Mouse (Mus musculus) MEL (cell line): ENCODE results near the gene Rplp0. TPM values are rescaled to one million over a fixed set of nuclear protein-coding genes. Genes with fewer than 3 reads are reported as not detected.

Source experiments
- DNase-seq: peaks from one replicate; pipeline ENCODE4 v3.0.0; 2011; ENCODE audit warnings: low read depth, low spot score
- H3K27ac ChIP-seq: 2 replicates; pipeline ENCODE4 v1.5.1; 2012; ENCODE audit warnings: low read depth, mild to moderate bottlenecking, control low read depth, low read length, moderate library complexity; ENCODE audit not compliant: control insufficient read depth
- H3K27me3 ChIP-seq, 2 experiments: fragments of 150-350 bp in 1 of 2; sonication (generic) in 1 of 2; 2 replicates each; pipeline ENCODE4 v1.6.1; 2012; ENCODE audit warnings: low read length in 2 of 2, mild to moderate bottlenecking in 2 of 2, improper control_type of control experiment in 1 of 2, moderate library complexity in 1 of 2; ENCODE audit not compliant: insufficient read depth in 2 of 2, control insufficient read depth in 1 of 2
- H3K36me3 ChIP-seq, 2 experiments: 2 replicates each; pipeline ENCODE4 v1.6.1; 2012 to 2014; ENCODE audit warnings: low read length in 2 of 2, improper control_type of control experiment in 1 of 2, inconsistent platforms in 1 of 2, mild to moderate bottlenecking in 1 of 2; ENCODE audit not compliant: insufficient read depth in 2 of 2, control insufficient read depth in 1 of 2
- H3K4me1 ChIP-seq, 2 experiments: fragments of 150-350 bp in 1 of 2; sonication (generic) in 1 of 2; 2 replicates each; pipeline ENCODE4 v1.6.1; 2012; ENCODE audit warnings: low read length in 2 of 2, improper control_type of control experiment in 1 of 2, mild to moderate bottlenecking in 1 of 2; ENCODE audit not compliant: insufficient read depth in 2 of 2, control insufficient read depth in 1 of 2
- H3K4me3 ChIP-seq, 2 experiments: fragments of 150-350 bp in 1 of 2; sonication (generic) in 1 of 2; 2 replicates each; pipeline ENCODE4 v1.5.1; 2012; ENCODE audit warnings: low read depth in 2 of 2, low read length in 2 of 2, mild to moderate bottlenecking in 2 of 2, moderate library complexity in 2 of 2, control low read depth in 1 of 2, improper control_type of control experiment in 1 of 2; ENCODE audit not compliant: control insufficient read depth in 1 of 2, insufficient read depth in 1 of 2
- H3K79me2 ChIP-seq: 2 replicates; pipeline ENCODE4 v1.6.1; 2012; ENCODE audit warnings: mild to moderate bottlenecking, low read length, moderate library complexity; ENCODE audit not compliant: control insufficient read depth, poor library complexity, insufficient read depth
- H3K9ac ChIP-seq: 2 replicates; pipeline ENCODE4 v1.6.1; 2012; ENCODE audit warnings: low read depth, mild to moderate bottlenecking, control low read depth, low read length, moderate library complexity; ENCODE audit not compliant: control insufficient read depth, poor library complexity, severe bottlenecking
- H3K9me3 ChIP-seq: fragments of 150-350 bp; sonication (generic); replicated peaks from 2 replicates; pipeline ENCODE4 v1.6.1; 2012; ENCODE audit warnings: mild to moderate bottlenecking, low read length, improper control_type of control experiment, moderate library complexity; ENCODE audit not compliant: insufficient read depth
- CHD1 ChIP-seq: IDR thresholded peaks from 2 replicates; pipeline ENCODE4 v1.6.1; 2012; ENCODE audit warnings: low read depth, mild to moderate bottlenecking, inconsistent platforms, low read length, improper control_type of control experiment
- CTCF ChIP-seq, 3 experiments: IDR thresholded peaks in 2 of 3; conservative IDR thresholded peaks in 1 of 3; 2 replicates each; pipeline ENCODE4 v1.5.1; 2011 to 2012; ENCODE audit warnings: low read length in 3 of 3, low read depth in 2 of 3, mild to moderate bottlenecking in 2 of 3, improper control_type of control experiment in 1 of 3, inconsistent platforms in 1 of 3, mixed read lengths in 1 of 3, moderate library complexity in 1 of 3; ENCODE audit not compliant: control insufficient read depth in 1 of 3, insufficient read depth in 1 of 3, poor library complexity in 1 of 3, severe bottlenecking in 1 of 3
- E2F4 ChIP-seq: IDR thresholded peaks from 2 replicates; pipeline ENCODE4 v1.6.1; 2011; ENCODE audit warnings: low read depth, low read length, improper control_type of control experiment, borderline replicate concordance
- ELF1 ChIP-seq: IDR thresholded peaks from 2 replicates; pipeline ENCODE4 v1.6.1; 2014; ENCODE audit warnings: low read depth, mild to moderate bottlenecking, inconsistent platforms, low read length, improper control_type of control experiment, moderate library complexity
- EP300 ChIP-seq, 2 experiments: IDR thresholded peaks; 2 replicates each; pipeline ENCODE4 v1.6.1; 2011; ENCODE audit warnings: improper control_type of control experiment in 2 of 2, low read length in 2 of 2, low read depth in 1 of 2, mild to moderate bottlenecking in 1 of 2
- GABPA ChIP-seq: IDR thresholded peaks from 2 replicates; pipeline ENCODE4 v1.6.1; 2012; ENCODE audit warnings: low read depth, mild to moderate bottlenecking, inconsistent platforms, low read length, improper control_type of control experiment, moderate library complexity
- GATA1 ChIP-seq: IDR thresholded peaks from 2 replicates; pipeline ENCODE4 v1.6.1; 2011; ENCODE audit warnings: low read depth, low read length, improper control_type of control experiment
- JUND ChIP-seq: IDR thresholded peaks from 2 replicates; pipeline ENCODE4 v1.6.1; 2011; ENCODE audit warnings: low read depth, mild to moderate bottlenecking, improper control_type of control experiment, low read length
- KAT2A ChIP-seq: conservative IDR thresholded peaks from 2 replicates; pipeline ENCODE4 v1.6.1; 2012; ENCODE audit warnings: low read depth, low read length, improper control_type of control experiment, inconsistent platforms
- MAFK ChIP-seq: IDR thresholded peaks from 2 replicates; pipeline ENCODE4 v1.6.1; 2011; ENCODE audit warnings: low read depth, mild to moderate bottlenecking, low read length, improper control_type of control experiment, borderline replicate concordance
- MAX ChIP-seq: IDR thresholded peaks from 2 replicates; pipeline ENCODE4 v1.6.1; 2011; ENCODE audit warnings: low read length, improper control_type of control experiment
- MAZ ChIP-seq: IDR thresholded peaks from 2 replicates; pipeline ENCODE4 v1.6.1; 2012; ENCODE audit warnings: low read depth, mild to moderate bottlenecking, inconsistent platforms, low read length, improper control_type of control experiment
- MEF2A ChIP-seq: IDR thresholded peaks from 2 replicates; pipeline ENCODE4 v1.6.1; 2014; ENCODE audit warnings: low read depth, mild to moderate bottlenecking, inconsistent platforms, low read length, improper control_type of control experiment; ENCODE audit not compliant: poor library complexity, insufficient replicate concordance, severe bottlenecking; ENCODE audit errors: extremely low read depth
- MXI1 ChIP-seq: IDR thresholded peaks from 2 replicates; pipeline ENCODE4 v1.6.1; 2011; ENCODE audit warnings: mild to moderate bottlenecking, low read depth, low read length, improper control_type of control experiment
- MYB ChIP-seq: IDR thresholded peaks from 2 replicates; pipeline ENCODE4 v1.6.1; 2011; ENCODE audit warnings: mild to moderate bottlenecking, low read depth, low read length, improper control_type of control experiment
- MYC ChIP-seq: IDR thresholded peaks from 2 replicates; pipeline ENCODE4 v1.6.1; 2011; ENCODE audit warnings: low read depth, mild to moderate bottlenecking, low read length, improper control_type of control experiment, moderate library complexity
- NRF1 ChIP-seq: IDR thresholded peaks from 2 replicates; pipeline ENCODE4 v1.6.1; 2014; ENCODE audit warnings: low read depth, mild to moderate bottlenecking, inconsistent platforms, low read length, improper control_type of control experiment, moderate library complexity; ENCODE audit not compliant: poor library complexity, insufficient read depth, severe bottlenecking
- POLR2A ChIP-seq, 2 experiments: IDR thresholded peaks; 2 replicates each; pipeline ENCODE4 v1.6.1; 2011 to 2012; ENCODE audit warnings: low read length in 2 of 2, mild to moderate bottlenecking in 2 of 2, control low read depth in 1 of 2, improper control_type of control experiment in 1 of 2, low read depth in 1 of 2, moderate library complexity in 1 of 2; ENCODE audit not compliant: control insufficient read depth in 1 of 2, insufficient read depth in 1 of 2, poor library complexity in 1 of 2
- POLR2AphosphoS2 ChIP-seq: IDR thresholded peaks from 2 replicates; pipeline ENCODE4 v1.6.1; 2011; ENCODE audit warnings: low read length, improper control_type of control experiment
- POLR2AphosphoS5 ChIP-seq: IDR thresholded peaks from 2 replicates; pipeline ENCODE4 v1.6.1; 2012; ENCODE audit warnings: low read depth, borderline replicate concordance, mild to moderate bottlenecking, inconsistent platforms, low read length, moderate library complexity, mixed read lengths
- RAD21 ChIP-seq: IDR thresholded peaks from 2 replicates; pipeline ENCODE4 v1.6.1; 2011; ENCODE audit warnings: mild to moderate bottlenecking, low read depth, low read length, improper control_type of control experiment
- SIN3A ChIP-seq: IDR thresholded peaks from 2 replicates; pipeline ENCODE4 v1.6.1; 2012; ENCODE audit warnings: low read length, improper control_type of control experiment, inconsistent platforms
- SMC3 ChIP-seq: IDR thresholded peaks from 2 replicates; pipeline ENCODE4 v1.6.1; 2011; ENCODE audit warnings: low read depth, low read length, improper control_type of control experiment
- TAL1 ChIP-seq: IDR thresholded peaks from 2 replicates; pipeline ENCODE4 v1.6.1; 2012; ENCODE audit warnings: mild to moderate bottlenecking, inconsistent platforms, low read length, moderate library complexity, mixed read lengths
- TCF12 ChIP-seq: IDR thresholded peaks from 2 replicates; pipeline ENCODE4 v1.6.1; 2014; ENCODE audit warnings: low read depth, mild to moderate bottlenecking, inconsistent platforms, low read length, improper control_type of control experiment, moderate library complexity
- USF1 ChIP-seq: IDR thresholded peaks from 2 replicates; pipeline ENCODE4 v1.6.1; 2014; ENCODE audit warnings: low read depth, mild to moderate bottlenecking, inconsistent platforms, low read length, improper control_type of control experiment, moderate library complexity
- ZC3H11A ChIP-seq: IDR thresholded peaks from 2 replicates; pipeline ENCODE4 v1.6.1; 2012; ENCODE audit warnings: low read depth, mild to moderate bottlenecking, inconsistent platforms, low read length, improper control_type of control experiment
- ZKSCAN1 ChIP-seq: IDR thresholded peaks from 2 replicates; pipeline ENCODE4 v1.6.1; 2012; ENCODE audit warnings: low read depth, mild to moderate bottlenecking, inconsistent platforms, low read length, improper control_type of control experiment, moderate library complexity
- ZMIZ1 ChIP-seq: IDR thresholded peaks from 2 replicates; pipeline ENCODE4 v1.6.1; 2012; ENCODE audit warnings: low read depth, mild to moderate bottlenecking, inconsistent platforms, low read length, improper control_type of control experiment, moderate library complexity
- polyA plus RNA-seq, 2 experiments: library from polyadenylated mRNA; stranded (reverse) in 1 of 2; unstranded in 1 of 2; fragments of >175 nt in 1 of 2; fragments of >200 nt in 1 of 2; gene quantifications; 2 replicates each; pipeline versions ENCODE4 v1.2.1 to v1.2.4; 2012; ENCODE audit warnings: low replicate concordance in 2 of 2, low read depth in 1 of 2; ENCODE audit not compliant: insufficient read length in 2 of 2, insufficient read depth in 1 of 2, missing spikeins in 1 of 2
- total RNA-seq: library from RNA; depleted of rRNA; stranded (reverse); fragments of 300-350 nt; gene quantifications from 2 replicates; pipeline ENCODE4 v1.2.3, GENCODE M21; 2012

The Rplp0 gene
- total and polyA plus RNA-seq, 3 experiments, result 3,028 to 4,164 (median 3,294) TPM

DNA sequence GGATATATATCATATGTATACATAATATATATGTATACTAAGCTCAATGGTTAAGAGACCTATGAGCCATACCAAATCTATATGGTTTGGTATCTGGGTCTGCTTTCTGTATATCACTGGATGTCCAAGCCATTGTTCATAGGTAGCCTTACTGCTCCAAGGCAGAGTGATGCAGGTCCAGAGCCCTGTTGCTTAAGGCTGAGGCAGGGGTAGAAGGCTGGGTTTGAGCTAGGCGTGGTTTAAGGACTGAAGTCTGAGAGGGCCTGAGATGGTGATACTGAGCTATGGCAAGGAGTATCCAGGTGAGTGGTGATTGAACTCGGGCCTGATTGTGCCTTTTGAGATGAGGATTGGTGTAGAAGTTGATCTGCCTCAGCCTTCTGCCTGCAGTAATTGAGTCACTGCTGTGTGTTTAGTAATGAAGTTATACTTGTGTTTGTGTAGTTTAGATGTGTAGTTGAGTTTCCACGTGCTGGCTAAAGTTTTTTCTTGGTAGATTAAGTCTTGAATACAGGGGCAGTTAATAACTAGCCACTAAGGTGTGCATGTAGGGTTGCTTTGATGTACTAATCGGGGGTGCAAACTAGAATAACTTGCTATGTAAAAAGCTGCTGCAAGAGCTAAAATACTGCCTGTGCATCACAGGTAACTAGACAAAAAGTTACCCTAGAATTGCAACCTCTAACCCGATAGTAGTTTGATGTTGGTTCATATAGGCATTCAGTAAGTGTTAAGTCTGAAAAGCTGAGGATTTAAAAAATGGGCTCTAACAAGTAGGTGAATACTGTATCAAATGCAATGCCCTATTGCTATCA is 4.7 kb downstream of the Rplp0 start (continued):
- no peak for TF ChIP-seq ZC3H11A
- no peak for TF ChIP-seq MXI1
- no peak for TF ChIP-seq GABPA
- TF ChIP-seq MYB, result peak; percentile 25
- no peak for TF ChIP-seq TCF12
- peak; percentile 40 for TF ChIP-seq SIN3A
- no peak for TF ChIP-seq ELF1
- TF ChIP-seq MYC, result 0 out of 2 replicates have a peak, but pooled peaks have one; percentile 12
- no peak for TF ChIP-seq POLR2AphosphoS5
- no peak for TF ChIP-seq TAL1
- TF ChIP-seq ZKSCAN1, result no peak
- TF ChIP-seq, all 39 proteins: peak for 11

- H3K9ac ChIP-seq, result peak within 1 kb of the TSS; percentile 86
- H3K9me3 ChIP-seq, result no peaks in the 10 kb centered on the region
- DNase-seq, result peak; percentile 85
- H3K4me1 ChIP-seq, result peaks cover 0 to 7% of the 10 kb centered on the region in 2 experiments; a peak in 2 of 4 replicates
- peak within 1 kb of the TSS; percentile 46 for H3K27ac ChIP-seq
- peaks cover 71% of the 10 kb centered on the region for H3K79me2 ChIP-seq
- H3K27me3 ChIP-seq, result no peaks in the 10 kb centered on the region
- peak within 1 kb of the TSS; percentile 92 to 94 for H3K4me3 ChIP-seq
- peaks cover 11 to 16% of the 10 kb centered on the region in 2 experiments for H3K36me3 ChIP-seq
- TF ChIP-seq GABPA (no peak), KAT2A (peak; percentile 77; the same call in 1 of the 2 replicates), SMC3 (no peak), TAL1 (no peak), CTCF (IDR thresholded peaks at IDR 0.05 in 2 of 3, conservative IDR thresholded peaks at IDR 0.05 in 1 of 3; ENCODE audit: control insufficient read depth in 1 of 3, insufficient read depth in 1 of 3, low read depth in 2 of 3, low read length in 3 of 3, poor library complexity in 1 of 3, severe bottlenecking in 1 of 3) (peak in 2 of 3 experiments; percentile 57 to 80; a peak in 4 of 6 replicates), MAFK (no peak), ZMIZ1 (no peak), POLR2AphosphoS2 (peak; percentile 44; the same call in 1 of the 2 replicates), RAD21 (no peak), ZC3H11A (no peak), MYB (no peak), E2F4 (no peak), POLR2AphosphoS5 (no peak), POLR2A (IDR thresholded peaks at IDR 0.05; ENCODE audit: control insufficient read depth in 1 of 2, insufficient read depth in 1 of 2, low read depth in 1 of 2, low read length in 2 of 2, poor library complexity in 1 of 2) (peak; percentile 58 to 65; a peak in 3 of 4 replicates), MAZ (peak; percentile 35; the same call in 1 of the 2 replicates), SIN3A (peak; percentile 87), TCF12 (peak; percentile 56; the same call in 1 of the 2 replicates), GATA1 (no peak), USF1 (no peak; the same call in 1 of the 2 replicates), NRF1 (0 out of 2 replicates have a peak, but pooled peaks have one; percentile 14), JUND (no peak), CHD1 (no peak), MEF2A (peak; percentile 15; the same call in 1 of the 2 replicates), MAX (peak; percentile 85), MXI1 (peak; percentile 83; the same call in 1 of the 2 replicates), MYC (peak; percentile 81; the same call in 1 of the 2 replicates), EP300 (IDR thresholded peaks at IDR 0.05; ENCODE audit: low read depth in 1 of 2, low read length in 2 of 2) (no peak)
Observed at GRCm38 (mm10) chr5:115564737-115565393, 5.6 kb downstream of the Rplp0 start, which contains the start of gene Gcn1l1. TSS of gene Gcn1l1 (plus strand) at chr5:115565254.
